Mouse (Mus musculus): ENCODE results near the gene Sept1. TPM values are rescaled to one million over a fixed set of nuclear protein-coding genes. Genes with fewer than 3 reads are reported as not detected.

Gene Sept1
- total RNA-seq, 2 experiments from 2014 or later: 23.3 to 29.1 TPM

Other genes starting within 250 kb of the Sept1 start
- 9.8 and 13.1 TPM in 2 replicates for gene Mvp, start 218.5 kb downstream of the Sept1 start, total RNA-seq (2014; fragmentation: Nextera tagmentation)
- gene Mvp, start 218.5 kb downstream of the Sept1 start, total RNA-seq (2017): 17.7 and 22.1 TPM in 2 replicates
- not detected in 2 replicates for gene Pagr1b, start 216.6 kb downstream of the Sept1 start, total RNA-seq (2014; fragmentation: Nextera tagmentation)
- gene Pagr1b, start 216.6 kb downstream of the Sept1 start, total RNA-seq (2017): 10.5 TPM in 1 of 2 replicates, not detected in the other
- gene Pagr1a, start 215.8 kb downstream of the Sept1 start, total RNA-seq (2014; fragmentation: Nextera tagmentation): 17.5 and 50.8 TPM in 2 replicates
- 3.4 and 27.2 TPM in 2 replicates for gene Pagr1a, start 215.8 kb downstream of the Sept1 start, total RNA-seq (2017)
- 2.3 and 28.3 TPM in 2 replicates for gene Gm42742, start 212.0 kb downstream of the Sept1 start, total RNA-seq (2014; fragmentation: Nextera tagmentation)
- gene Gm42742, start 212.0 kb downstream of the Sept1 start, total RNA-seq (2017): 32.7 and 35.4 TPM in 2 replicates
- gene Prrt2, start 211.9 kb downstream of the Sept1 start, total RNA-seq (2014; fragmentation: Nextera tagmentation): 1.8 and 6.9 TPM in 2 replicates
- 0.43 and 1.6 TPM in 2 replicates for gene Prrt2, start 211.9 kb downstream of the Sept1 start, total RNA-seq (2017)
- gene Maz, start 206.1 kb downstream of the Sept1 start, total RNA-seq (2014; fragmentation: Nextera tagmentation): 143 and 169 TPM in 2 replicates
- gene Maz, start 206.1 kb downstream of the Sept1 start, total RNA-seq (2017): 52.5 and 77.5 TPM in 2 replicates
- 26.2 and 29.2 TPM in 2 replicates for gene Kif22, start 190.7 kb downstream of the Sept1 start, total RNA-seq (2014; fragmentation: Nextera tagmentation)
- 65.0 and 67.4 TPM in 2 replicates for gene Kif22, start 190.7 kb downstream of the Sept1 start, total RNA-seq (2017)
- not detected in 2 replicates for gene Zg16, start 145.8 kb downstream of the Sept1 start, total RNA-seq (2014; fragmentation: Nextera tagmentation)
- gene Zg16, start 145.8 kb downstream of the Sept1 start, total RNA-seq (2017): 1.6 and 2.5 TPM in 2 replicates
- gene AI467606, start 141.8 kb downstream of the Sept1 start, total RNA-seq (2014; fragmentation: Nextera tagmentation): 19.3 and 22.1 TPM in 2 replicates
- 23.5 and 25.9 TPM in 2 replicates for gene AI467606, start 141.8 kb downstream of the Sept1 start, total RNA-seq (2017)
- 2.7 and 3.1 TPM in 2 replicates for gene Qprt, start 110.9 kb downstream of the Sept1 start, total RNA-seq (2014; fragmentation: Nextera tagmentation)
- 0.21 and 1.6 TPM in 2 replicates for gene Qprt, start 110.9 kb downstream of the Sept1 start, total RNA-seq (2017)
- gene Spn, start 95.3 kb downstream of the Sept1 start, total RNA-seq (2014; fragmentation: Nextera tagmentation): 123 and 159 TPM in 2 replicates
- gene Spn, start 95.3 kb downstream of the Sept1 start, total RNA-seq (2017): 293 and 356 TPM in 2 replicates
- gene Cd2bp2, start 37.1 kb downstream of the Sept1 start, total RNA-seq (2014; fragmentation: Nextera tagmentation): 21.1 and 44.7 TPM in 2 replicates
- gene Cd2bp2, start 37.1 kb downstream of the Sept1 start, total RNA-seq (2017): 44.1 and 58.2 TPM in 2 replicates
- gene Tbc1d10b, start 24.7 kb downstream of the Sept1 start, total RNA-seq (2014; fragmentation: Nextera tagmentation): 27.0 and 33.2 TPM in 2 replicates
- 26.2 and 35.0 TPM in 2 replicates for gene Tbc1d10b, start 24.7 kb downstream of the Sept1 start, total RNA-seq (2017)
- 9.1 and 25.5 TPM in 2 replicates for gene Mylpf, start 24.2 kb downstream of the Sept1 start, total RNA-seq (2014; fragmentation: Nextera tagmentation)
- 1.2 and 4.3 TPM in 2 replicates for gene Mylpf, start 24.2 kb downstream of the Sept1 start, total RNA-seq (2017)
- 6.0 and 18.7 TPM in 2 replicates for gene Zfp553, start 69 bp downstream of the Sept1 start, total RNA-seq (2014; fragmentation: Nextera tagmentation)
- gene Zfp553, start 69 bp downstream of the Sept1 start, total RNA-seq (2017): 11.4 and 12.0 TPM in 2 replicates
- 4.9 and 7.8 TPM in 2 replicates for gene Zfp771, start 11.1 kb upstream of the Sept1 start, total RNA-seq (2014; fragmentation: Nextera tagmentation)
- 5.9 and 10.6 TPM in 2 replicates for gene Zfp771, start 11.1 kb upstream of the Sept1 start, total RNA-seq (2017)
- 99.5 and 126 TPM in 2 replicates for gene Dctpp1, start 27.6 kb upstream of the Sept1 start, total RNA-seq (2014; fragmentation: Nextera tagmentation)
- gene Dctpp1, start 27.6 kb upstream of the Sept1 start, total RNA-seq (2017): 68.9 and 72.0 TPM in 2 replicates
- gene Sephs2, start 40.9 kb upstream of the Sept1 start, total RNA-seq (2014; fragmentation: Nextera tagmentation): 63.0 and 70.4 TPM in 2 replicates
- gene Sephs2, start 40.9 kb upstream of the Sept1 start, total RNA-seq (2017): 158 and 176 TPM in 2 replicates
- gene Itgal, start 63.1 kb upstream of the Sept1 start, total RNA-seq (2014; fragmentation: Nextera tagmentation): 57.2 and 65.5 TPM in 2 replicates
- 22.4 and 27.1 TPM in 2 replicates for gene Itgal, start 63.1 kb upstream of the Sept1 start, total RNA-seq (2017)
- gene Zfp768, start 112.5 kb upstream of the Sept1 start, total RNA-seq (2014; fragmentation: Nextera tagmentation): 3.7 and 9.6 TPM in 2 replicates
- gene Zfp768, start 112.5 kb upstream of the Sept1 start, total RNA-seq (2017): 5.5 and 6.2 TPM in 2 replicates
- 1.8 and 4.4 TPM in 2 replicates for gene Zfp747, start 142.9 kb upstream of the Sept1 start, total RNA-seq (2014; fragmentation: Nextera tagmentation)
- gene Zfp747, start 142.9 kb upstream of the Sept1 start, total RNA-seq (2017): 6.2 and 13.4 TPM in 2 replicates
- 2.7 and 3.7 TPM in 2 replicates for gene 9130019O22Rik, start 154.0 kb upstream of the Sept1 start, total RNA-seq (2014; fragmentation: Nextera tagmentation)
- gene 9130019O22Rik, start 154.0 kb upstream of the Sept1 start, total RNA-seq (2017): 4.1 and 5.5 TPM in 2 replicates
- 2.5 TPM in 1 of 2 replicates, not detected in the other for gene E430018J23Rik, start 160.5 kb upstream of the Sept1 start, total RNA-seq (2014; fragmentation: Nextera tagmentation)
- gene E430018J23Rik, start 160.5 kb upstream of the Sept1 start, total RNA-seq (2017): 4.2 and 8.9 TPM in 2 replicates
- gene Zfp764, start 173.7 kb upstream of the Sept1 start, total RNA-seq (2014; fragmentation: Nextera tagmentation): 8.9 and 10.8 TPM in 2 replicates
- 12.5 and 15.1 TPM in 2 replicates for gene Zfp764, start 173.7 kb upstream of the Sept1 start, total RNA-seq (2017)
- 13.5 and 17.6 TPM in 2 replicates for gene Zfp688, start 188.9 kb upstream of the Sept1 start, total RNA-seq (2014; fragmentation: Nextera tagmentation)
- 7.1 and 12.5 TPM in 2 replicates for gene Zfp688, start 188.9 kb upstream of the Sept1 start, total RNA-seq (2017)
- 0.70 and 3.9 TPM in 2 replicates for gene Zfp689, start 216.0 kb upstream of the Sept1 start, total RNA-seq (2014; fragmentation: Nextera tagmentation)
- gene Zfp689, start 216.0 kb upstream of the Sept1 start, total RNA-seq (2017): 2.7 and 3.6 TPM in 2 replicates
- gene Prr14, start 226.5 kb upstream of the Sept1 start, total RNA-seq (2014; fragmentation: Nextera tagmentation): 96.7 and 115 TPM in 2 replicates
- 23.8 and 29.0 TPM in 2 replicates for gene Prr14, start 226.5 kb upstream of the Sept1 start, total RNA-seq (2017)
- 87.1 and 132 TPM in 2 replicates for gene Fbrs, start 246.1 kb upstream of the Sept1 start, total RNA-seq (2014; fragmentation: Nextera tagmentation)
- gene Fbrs, start 246.1 kb upstream of the Sept1 start, total RNA-seq (2017): 21.9 and 28.5 TPM in 2 replicates